Mouse (Mus musculus): ENCODE measurements around the gene Olfr346.

The Olfr346 gene

DNA sequence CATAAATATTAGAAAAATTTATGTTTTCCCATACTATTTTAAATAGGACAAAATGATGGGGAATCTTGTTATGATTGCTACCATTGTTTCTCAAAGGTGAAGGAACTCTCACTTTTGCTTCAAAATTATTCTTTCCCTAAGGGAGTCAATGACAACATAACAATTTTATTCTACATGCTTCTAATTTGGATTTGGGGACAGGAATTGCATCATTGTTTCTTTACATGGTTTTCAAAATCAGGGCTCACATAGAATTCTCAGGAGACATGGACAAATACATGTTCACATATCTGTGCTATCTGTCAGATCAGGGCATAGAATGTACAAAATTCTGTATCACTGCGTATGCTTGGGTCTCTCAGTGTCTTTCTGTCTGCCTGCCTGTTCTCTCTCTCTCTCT is at the start of gene Olfr346:
TSS of gene Olfr346 (plus strand) at position 301 of the 400 bp plus-strand sequence.
- no peak for DNase-seq (ENCODE audit: low read depth, low spot score)

DNA sequence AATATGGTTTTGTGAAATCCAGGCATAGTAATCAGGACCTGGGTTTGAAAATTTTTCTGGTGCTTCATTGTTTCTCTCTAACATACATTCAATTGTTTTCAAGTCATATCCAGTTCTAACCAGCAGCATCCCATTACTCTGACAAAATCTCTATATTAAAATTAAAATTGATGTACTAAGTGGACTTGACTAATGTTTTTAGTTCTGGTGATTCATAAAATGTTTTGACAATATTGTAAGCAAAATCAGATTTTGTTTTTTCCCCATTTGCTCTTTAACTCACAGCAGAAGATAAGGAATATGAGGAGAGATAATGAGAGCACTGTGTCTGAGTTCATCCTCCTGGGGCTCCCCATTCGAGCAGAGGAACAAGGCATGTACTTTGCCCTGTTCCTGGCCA is 45.8 kb upstream of the Olfr346 start, which contains the start of gene Olfr345:
TSS of gene Olfr345 (plus strand) at position 301 of the 400 bp plus-strand sequence.
- DNase-seq (ENCODE audit: low read depth, low spot score), result no peak

DNA sequence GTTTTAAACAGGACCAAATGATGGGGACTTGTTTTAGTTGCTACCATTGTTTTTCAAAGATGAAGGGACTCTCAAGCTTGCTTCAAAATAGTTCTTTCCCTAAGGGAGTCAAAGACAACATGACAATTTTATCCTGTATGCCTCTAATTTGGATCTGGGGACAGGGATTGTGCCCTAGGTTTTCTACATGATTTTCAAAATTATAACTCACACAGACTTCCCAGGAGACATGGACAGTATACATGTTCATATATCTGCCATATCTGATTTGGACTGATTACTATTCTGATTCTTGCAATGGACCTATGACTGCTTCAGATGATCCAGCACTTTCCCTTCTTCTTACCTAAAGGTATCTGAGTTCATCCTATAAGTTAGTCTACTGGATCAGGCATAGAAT is 46.0 kb downstream of the Olfr346 start, which contains the start of gene Olfr347:
TSS of gene Olfr347 (plus strand) at position 301 of the 400 bp plus-strand sequence.
- DNase-seq (ENCODE audit: low read depth, low spot score), result no peak

DNA sequence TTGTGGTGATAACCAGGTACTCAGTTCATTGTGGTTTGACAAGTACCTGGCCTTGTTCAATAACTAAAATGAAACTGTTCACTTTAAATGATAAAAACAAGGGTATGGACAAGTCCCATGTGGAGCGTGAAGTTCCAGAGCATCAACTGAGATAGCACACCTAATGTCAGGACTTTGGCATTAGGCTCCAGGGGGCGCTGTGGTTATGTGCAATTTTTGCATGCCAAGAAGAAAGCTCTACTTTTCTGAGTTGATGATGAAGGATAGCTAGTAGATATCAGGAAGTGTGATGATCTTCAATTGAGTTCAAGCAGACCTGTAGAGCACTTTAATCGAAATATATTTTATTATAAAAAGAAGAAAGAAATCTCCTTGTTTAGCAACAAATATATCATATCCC is 50.6 kb downstream of the Olfr346 start:
- DNase-seq (ENCODE audit: low read depth, low spot score), result no peak
